Mouse (Mus musculus) neural tube, embryonic 14.5 days (tissue): ENCODE results near the gene Rcn3. TPM values are rescaled to one million over a fixed set of nuclear protein-coding genes. Genes with fewer than 3 reads are reported as not detected.

Experiments
- ATAC-seq: fragments of 200-750 bp; cut with Nextera tagmentation; 2 replicates; pipeline ENCODE4 v1.8.0; 2017; ENCODE audit warnings: low read depth, mild to moderate bottlenecking, moderate TSS enrichment, moderate library complexity
- H3K27ac ChIP-seq: fragments of 300-500 bp; sonication (generic); 2 replicates; pipeline ENCODE4 v1.5.1; 2014; ENCODE audit warnings: low read depth, mild to moderate bottlenecking, control low read depth, low read length, moderate library complexity, mixed read lengths
- H3K27me3 ChIP-seq: fragments of 300-500 bp; sonication (generic); 2 replicates; pipeline ENCODE4 v1.6.1; 2014; ENCODE audit warnings: low read length; ENCODE audit not compliant: control insufficient read depth, insufficient read depth
- H3K36me3 ChIP-seq: fragments of 300-500 bp; sonication (generic); 2 replicates; pipeline ENCODE4 v1.6.1; 2014; ENCODE audit warnings: low read length, mixed read lengths; ENCODE audit not compliant: control insufficient read depth, insufficient read depth
- H3K4me1 ChIP-seq: fragments of 300-500 bp; sonication (generic); 2 replicates; pipeline ENCODE4 v1.6.1; 2014; ENCODE audit warnings: low read length; ENCODE audit not compliant: control insufficient read depth, insufficient read depth
- H3K4me2 ChIP-seq: fragments of 300-500 bp; sonication (generic); 2 replicates; pipeline ENCODE4 v1.6.1; 2014; ENCODE audit warnings: mild to moderate bottlenecking, low read depth, low read length, control low read depth
- H3K4me3 ChIP-seq: fragments of 300-500 bp; sonication (generic); 2 replicates; pipeline ENCODE4 v1.5.1; 2014; ENCODE audit warnings: low read depth, low read length, control low read depth, mixed read lengths
- H3K9ac ChIP-seq: fragments of 300-500 bp; sonication (generic); replicated peaks from 2 replicates; pipeline ENCODE4 v1.6.1; 2014; ENCODE audit warnings: low read depth, mild to moderate bottlenecking, control low read depth, low read length, mixed read lengths
- H3K9me3 ChIP-seq: fragments of 300-500 bp; sonication (generic); 2 replicates; pipeline ENCODE4 v1.6.1; 2016; ENCODE audit warnings: low read length; ENCODE audit not compliant: control insufficient read depth
- WGBS: fragments of 180-500 bp; shearing (Covaris S2); extraction: QIAGEN DNeasy Blood & Tissue Kit; methylation state at CpG from one replicate; pipeline ENCODE4 v1.1.7; 2014; 5-methylcytosine and 5-hydroxymethylcytosine counted together
- polyA plus RNA-seq: library from polyadenylated mRNA; unstranded; fragments of >200 nt; fragmentation: Nextera tagmentation; extraction: Ambion mirVana; gene quantifications from 2 replicates; pipeline ENCODE4 v1.2.1, GENCODE M21; 2014

Gene Rcn3
- polyA plus RNA-seq, 1 experiment from 2014 or later = 23.7 TPM

- H3K9me3 ChIP-seq = no peaks in the 10 kb centered on the region
- WGBS = 80% methylated on average over 6 of the region's 6 CpGs
- no peaks in the 10 kb centered on the region for H3K36me3 ChIP-seq
- 0 out of 2 replicates have a peak, but pooled peaks cover 4% of the 10 kb centered on the region for H3K4me1 ChIP-seq
- no peak overlapping the region for H3K9ac ChIP-seq
- no peak overlapping the region for H3K27ac ChIP-seq
- no peak overlapping the region for H3K4me2 ChIP-seq
- H3K27me3 ChIP-seq = no peaks in the 10 kb centered on the region
- ATAC-seq = no peak
- H3K4me3 ChIP-seq = no peak overlapping the region
Observed at GRCm38 (mm10) chr7:45095367-45095766, 3.3 kb upstream of the Rcn3 start.

DNA sequence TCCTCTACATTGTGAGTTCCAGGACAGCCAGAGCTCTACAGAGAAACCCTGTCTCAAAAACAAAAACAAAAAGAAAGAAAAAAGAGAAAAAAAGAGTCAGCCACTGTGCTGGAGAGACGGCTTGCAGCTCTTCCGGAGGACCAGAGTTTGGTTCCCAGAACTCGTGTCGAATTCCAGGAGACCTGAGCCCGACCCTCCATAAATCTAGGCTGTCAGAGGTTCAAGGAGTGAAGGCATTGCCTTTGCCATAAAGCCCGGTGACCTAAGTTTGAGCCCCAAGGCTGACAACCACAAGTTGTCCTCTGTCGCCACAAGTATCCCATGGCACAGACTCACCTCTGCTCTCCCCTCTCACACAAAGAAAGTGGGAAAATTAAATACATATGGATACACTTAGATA lies 2.1 kb upstream of the Rcn3 start:
- Histone ChIP-seq H3K36me3 (no peaks in the 10 kb centered on the region), H3K9ac (no peak overlapping the region), H3K9me3 (no peaks in the 10 kb centered on the region), H3K4me2 (no peak overlapping the region), H3K4me3 (no peak overlapping the region), H3K27ac (no peak overlapping the region), H3K27me3 (no peaks in the 10 kb centered on the region), H3K4me1 (0 out of 2 replicates have a peak, but pooled peaks cover 4% of the 10 kb centered on the region)
- 9% methylated on average over 7 of the region's 7 CpGs for WGBS
- ATAC-seq = no peak

DNA sequence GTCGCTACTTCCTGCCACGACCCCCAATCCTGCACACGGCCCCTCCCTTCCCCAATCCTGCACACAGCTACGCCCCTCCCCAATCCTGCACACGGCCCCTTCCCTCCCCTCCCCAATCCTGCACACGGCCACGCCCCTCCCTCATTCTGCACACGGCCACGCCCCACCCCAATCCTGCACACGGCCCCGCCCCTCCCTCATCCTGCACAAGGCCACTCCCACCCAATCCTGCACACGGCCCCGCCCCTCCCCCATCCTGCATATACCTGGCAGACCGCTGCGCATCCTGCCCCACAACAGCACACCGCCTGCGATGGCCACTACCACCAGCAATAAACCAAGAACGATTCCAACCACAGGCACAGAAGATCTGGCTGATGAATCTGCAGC lies 1.5 kb upstream of the Rcn3 start:
- Histone ChIP-seq H3K4me1 (0 out of 2 replicates have a peak, but pooled peaks cover 4% of the 10 kb centered on the region), H3K9me3 (no peaks in the 10 kb centered on the region), H3K4me2 (no peak overlapping the region), H3K9ac (no peak overlapping the region), H3K36me3 (no peaks in the 10 kb centered on the region), H3K4me3 (no peak overlapping the region), H3K27me3 (no peaks in the 10 kb centered on the region), H3K27ac (no peak overlapping the region)
- no peak for ATAC-seq
- 31% methylated on average over 17 of the region's 18 CpGs for WGBS

DNA sequence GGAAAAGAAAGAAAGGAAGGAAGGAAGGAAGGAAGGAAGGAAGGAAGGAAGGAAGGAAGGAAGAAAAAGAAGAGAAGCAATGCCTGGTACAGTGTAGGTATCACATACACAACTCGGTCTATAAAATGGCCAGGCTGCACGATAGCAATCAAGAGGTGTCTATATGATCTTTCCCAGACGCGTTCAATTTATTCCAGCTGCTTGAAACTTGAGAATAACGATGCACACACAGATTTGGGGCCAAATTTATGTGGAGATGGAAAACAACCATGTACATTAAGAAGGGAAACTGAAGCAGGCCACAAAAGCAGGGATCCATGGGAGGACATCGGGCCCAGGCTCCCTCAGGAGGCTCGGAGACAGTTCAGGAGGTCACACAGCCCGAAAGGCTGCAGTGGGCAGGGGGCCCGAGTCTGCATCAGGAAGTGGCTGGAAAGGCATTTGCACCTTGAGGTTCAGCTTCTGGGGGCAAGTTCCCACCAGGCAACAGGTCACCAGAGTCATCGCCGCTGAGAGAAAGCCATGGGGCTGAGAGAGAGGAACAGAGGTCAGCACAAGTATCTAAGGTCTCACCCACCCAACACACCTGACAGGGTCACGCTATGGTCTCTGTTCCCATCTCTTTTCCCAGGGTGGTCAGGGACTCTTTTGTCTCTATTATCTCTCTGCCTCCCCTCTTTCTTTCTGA lies 951 bp upstream of the Rcn3 start:
- no peak overlapping the region for H3K9ac ChIP-seq
- 58% methylated on average over 12 of the region's 12 CpGs for WGBS

GRCm38 (mm10) chr7:45091001-45091990 lies 725 bp downstream of the Rcn3 start:
- H3K4me1 ChIP-seq = 0 out of 2 replicates have a peak, but pooled peaks cover 4% of the 10 kb centered on the region
- H3K36me3 ChIP-seq = no peaks in the 10 kb centered on the region
- no peak overlapping the region for H3K27ac ChIP-seq
- WGBS = 17% methylated on average over 35 of the region's 35 CpGs
- H3K4me2 ChIP-seq = peak overlapping the region; percentile 56
- no peaks in the 10 kb centered on the region for H3K9me3 ChIP-seq
- H3K4me3 ChIP-seq = peak overlapping the region; percentile 30
- 0 out of 2 replicates have a peak, but pooled peaks have one; percentile 10 for ATAC-seq
- no peaks in the 10 kb centered on the region for H3K27me3 ChIP-seq
- H3K9ac ChIP-seq = peak overlapping the region; percentile 52

More for the DNA sequence above, 951 bp upstream of the Rcn3 start:
- H3K9me3 ChIP-seq = no peaks in the 10 kb centered on the region
- no peak overlapping the region for H3K27ac ChIP-seq
- ATAC-seq = no peak
- no peak overlapping the region for H3K4me2 ChIP-seq
- H3K4me1 ChIP-seq = 0 out of 2 replicates have a peak, but pooled peaks cover 4% of the 10 kb centered on the region
- H3K36me3 ChIP-seq = no peaks in the 10 kb centered on the region
- H3K4me3 ChIP-seq = no peak overlapping the region
- no peaks in the 10 kb centered on the region for H3K27me3 ChIP-seq

DNA sequence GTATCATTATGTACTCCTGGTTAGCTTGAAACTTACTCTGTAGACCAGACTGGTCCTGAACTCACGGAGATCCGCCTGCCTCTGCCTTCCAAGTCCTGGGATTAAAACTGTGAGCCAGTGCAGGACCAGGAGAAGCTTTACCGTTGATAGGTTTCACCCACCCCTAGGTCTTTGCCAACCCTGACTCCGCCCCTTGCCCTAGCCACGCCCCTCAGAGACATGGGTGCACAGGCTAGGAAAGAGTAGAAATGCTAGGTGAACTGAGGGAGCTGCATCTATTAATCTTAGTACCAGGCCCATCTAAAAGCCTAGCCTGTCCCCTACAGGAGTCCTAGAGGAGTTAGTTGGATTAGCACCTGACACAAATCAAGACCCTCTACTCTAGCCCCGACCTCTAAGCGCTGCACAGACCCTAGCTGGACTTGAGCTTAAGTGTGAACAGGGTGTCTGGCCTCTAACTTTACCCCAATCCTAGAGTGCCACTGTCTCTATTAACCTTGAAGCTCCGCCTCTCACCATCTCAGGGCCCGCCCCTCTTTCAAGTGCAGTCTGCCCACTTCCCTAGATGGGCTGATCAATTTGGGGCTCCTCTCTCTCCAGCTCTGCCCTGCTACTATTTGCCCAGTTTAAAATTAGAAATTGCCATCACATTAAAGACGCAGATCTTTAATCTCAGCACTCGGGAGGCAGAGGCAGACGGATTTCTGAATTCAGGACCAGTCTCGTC lies 1.6 kb downstream of the Rcn3 start:
- H3K36me3 ChIP-seq = no peaks in the 10 kb centered on the region
- no peak overlapping the region for H3K27ac ChIP-seq
- no peak overlapping the region for H3K9ac ChIP-seq
- 0 out of 2 replicates have a peak, but pooled peaks cover 4% of the 10 kb centered on the region for H3K4me1 ChIP-seq
- H3K4me3 ChIP-seq = peak overlapping the region; percentile 30; the same call in 1 of the 2 replicates
- no peaks in the 10 kb centered on the region for H3K27me3 ChIP-seq
- no peak for ATAC-seq
- no peaks in the 10 kb centered on the region for H3K9me3 ChIP-seq
- H3K4me2 ChIP-seq = 0 out of 2 replicates have a peak overlapping the region, but pooled peaks have one; percentile 56
- WGBS = 87% methylated on average over 13 of the region's 13 CpGs

GRCm38 (mm10) chr7:45088597-45088996 lies 3.4 kb downstream of the Rcn3 start:
- H3K9ac ChIP-seq = no peak overlapping the region
- WGBS = 91% methylated on average over 17 of the region's 17 CpGs
- H3K36me3 ChIP-seq = no peaks in the 10 kb centered on the region
- H3K9me3 ChIP-seq = no peaks in the 10 kb centered on the region
- 0 out of 2 replicates have a peak, but pooled peaks cover 4% of the 10 kb centered on the region for H3K4me1 ChIP-seq
- no peak overlapping the region for H3K4me3 ChIP-seq
- no peaks in the 10 kb centered on the region for H3K27me3 ChIP-seq
- H3K27ac ChIP-seq = no peak overlapping the region
- no peak for ATAC-seq
- no peak overlapping the region for H3K4me2 ChIP-seq

DNA sequence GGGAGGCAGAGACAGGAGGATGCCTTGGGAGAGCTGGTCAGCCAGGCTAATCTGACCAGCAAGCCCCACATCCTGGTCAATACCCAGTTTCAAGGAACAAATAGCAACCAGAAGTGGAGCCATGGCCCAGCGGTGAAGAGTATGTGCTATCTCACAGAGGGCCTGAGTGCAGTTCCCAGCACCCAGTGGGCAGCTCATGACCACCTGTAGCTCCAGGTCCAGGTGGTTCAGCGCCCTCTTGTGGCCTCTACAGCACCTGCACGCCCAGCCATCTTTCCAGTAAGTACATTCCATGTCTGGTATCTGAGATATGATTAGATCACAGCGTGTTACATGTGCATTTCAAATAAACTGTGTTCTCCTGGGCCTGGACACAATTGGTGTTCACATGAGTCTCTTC lies 5.9 kb downstream of the Rcn3 start:
- Histone ChIP-seq H3K4me1 (0 out of 2 replicates have a peak, but pooled peaks cover under 1% of the 10 kb centered on the region), H3K4me3 (no peak overlapping the region), H3K27ac (no peak overlapping the region), H3K9ac (no peak overlapping the region), H3K36me3 (no peaks in the 10 kb centered on the region), H3K9me3 (no peaks in the 10 kb centered on the region), H3K4me2 (no peak overlapping the region), H3K27me3 (no peaks in the 10 kb centered on the region)
- WGBS = 81% methylated on average over 4 of the region's 4 CpGs
- no peak for ATAC-seq
